Mouse (Mus musculus) spleen, postnatal 10 days (tissue): Measurements from ENCODE around the gene Scn3b.

ENCODE experiments used
- DNase-seq, 2 experiments: peaks; one replicate each; pipeline ENCODE4 v3.0.0; 2021 to 2022; ENCODE audit warnings: low spot score in 2 of 2

Gene Scn3b

DNA sequence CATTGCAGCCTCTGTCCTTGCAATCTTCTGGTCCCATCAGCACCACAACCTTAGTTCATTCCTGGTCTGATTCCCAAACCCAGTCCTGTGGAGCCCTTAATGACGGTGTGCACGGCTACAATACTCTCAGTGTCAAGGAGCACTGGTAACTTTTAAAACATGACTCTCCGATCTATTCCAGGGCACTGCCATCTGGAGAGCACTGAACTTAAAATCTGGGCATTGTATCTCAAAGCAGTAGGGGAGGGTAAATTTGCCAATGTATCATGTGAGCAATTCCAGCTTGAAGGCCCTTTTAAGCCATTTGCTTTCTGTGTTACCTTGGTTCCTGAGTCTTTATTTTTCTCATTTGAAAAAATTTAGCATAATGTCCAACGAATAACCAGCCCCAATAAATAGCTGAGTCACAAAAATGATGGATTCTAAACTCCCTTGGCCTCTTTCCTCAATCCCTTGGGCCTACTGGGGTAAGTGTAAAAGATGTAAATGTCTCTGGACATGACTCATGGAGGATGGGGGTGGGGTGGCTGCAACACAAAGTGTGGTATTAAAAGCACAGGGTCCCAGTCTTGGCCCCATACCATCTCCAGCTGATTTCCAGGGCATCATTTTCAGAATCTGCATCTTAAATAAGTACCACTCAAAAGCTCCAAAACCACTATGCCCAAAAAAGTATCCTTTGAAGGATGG lies 68.3 kb downstream of the Scn3b start:
- DNase-seq = no peak

GRCm38 (mm10) chr9:40339578-40339977 lies 70.6 kb downstream of the Scn3b start:
- no peak for DNase-seq
